Mouse (Mus musculus) embryo, embryonic 9.5 days (tissue): ENCODE measurements around the gene Slc13a5.

Source experiments
- DNase-seq: peaks from one replicate; pipeline ENCODE4 v3.0.0-alpha.2; 2017; ENCODE audit errors: extremely low spot score

Gene Slc13a5

GRCm38 (mm10) chr11:72205256-72205655 lies 61.8 kb downstream of the Slc13a5 start:
- DNase-seq: no peak

GRCm38 (mm10) chr11:72203440-72203839 lies 63.6 kb downstream of the Slc13a5 start:
- no peak for DNase-seq

- no peak for DNase-seq
Observed at GRCm38 (mm10) chr11:72196506-72196905, 70.5 kb downstream of the Slc13a5 start.

GRCm38 (mm10) chr11:72194259-72194658 lies 72.8 kb downstream of the Slc13a5 start:
- no peak for DNase-seq
